ENCODE assay signal across 9 mouse cellular contexts in the genomic region with DNA sequence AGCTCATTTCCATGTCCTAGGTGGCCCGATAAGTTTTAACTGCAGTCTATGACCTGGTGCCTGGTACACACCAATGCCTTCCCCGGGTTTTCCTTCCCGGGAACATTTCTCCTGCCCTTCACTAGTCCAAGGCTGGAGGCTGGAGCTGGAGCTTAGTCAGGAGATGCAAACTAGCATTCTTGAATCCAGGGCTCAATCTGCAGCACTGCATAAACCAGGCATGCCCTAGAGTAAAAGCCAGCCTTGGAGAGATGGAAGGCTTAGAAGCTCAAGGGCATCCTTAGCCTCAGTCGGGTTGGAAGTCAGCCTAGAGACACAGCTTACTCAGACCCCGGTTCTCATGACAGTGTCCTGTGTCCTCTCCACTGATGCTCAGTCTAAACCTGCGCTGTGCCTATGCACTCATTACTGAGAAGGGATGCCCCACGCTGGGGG. TPM values are rescaled to one million over a fixed set of nuclear protein-coding genes. Genes with fewer than 3 reads are reported as not detected.
A peak's percentile ranks its signal among the peaks of the same experiment; 100 is the strongest.
DNase-seq lines count a peak whose midpoint lies in the region; ATAC-seq and TF ChIP-seq lines count a peak whose summit lies in the region.
"Had no signal": no experiment of that assay in that cellular context is flagged by ENCODE, and none has a peak within 500 bp of the region (broad histone marks: within the 10 kb centered on the region; RNA-seq: fewer than 3 reads in every experiment).

No protein-coding gene starts in this region.

- DNase-seq in kidney, postnatal 36 days: no peak
- DNase-seq in liver, postnatal 0 days: no peak
- no peak for DNase-seq in retina, postnatal 1 day
- no peak for DNase-seq in cerebellum, postnatal 36 days

- no peaks in the 10 kb centered on the region for H3K36me3 ChIP-seq in kidney, embryonic 15.5 days
- no peaks in the 10 kb centered on the region for H3K36me3 ChIP-seq in forebrain, embryonic 16.5 days (ENCODE audit: control insufficient read depth, insufficient read depth)
- no peaks in the 10 kb centered on the region for H3K36me3 ChIP-seq in liver, postnatal 0 days (replicated peaks; ENCODE audit: insufficient read depth, low read length)

- ATAC-seq in kidney, embryonic 15.5 days (replicated peaks; ENCODE audit: low FRiP score): no peak
- ATAC-seq in common myeloid progenitor, adult 5-6 weeks (replicated peaks; ENCODE audit: low read depth, poor library complexity, severe bottlenecking): 0 out of 2 replicates have a peak, but pooled peaks have one; percentile 15
- ATAC-seq in forebrain, embryonic 16.5 days: no peak
- no peak for ATAC-seq in liver, postnatal 0 days

- TF ChIP-seq CTCF in liver, postnatal 0 days (IDR thresholded peaks at IDR 0.05; ENCODE audit: low read depth): no peak

- no peak overlapping the region for H3K4me3 ChIP-seq in kidney, embryonic 15.5 days (replicated peaks)
- no peak overlapping the region for H3K4me3 ChIP-seq in forebrain, embryonic 16.5 days (replicated peaks; ENCODE audit: low read length)
- no peak overlapping the region for H3K4me3 ChIP-seq in liver, postnatal 0 days (ENCODE audit: low read depth, low read length)

- H3K27me3 ChIP-seq in kidney, embryonic 15.5 days: no peaks in the 10 kb centered on the region
- H3K27me3 ChIP-seq in forebrain, embryonic 16.5 days (replicated peaks; ENCODE audit: control insufficient read depth, insufficient read depth, low read length): no peaks in the 10 kb centered on the region
- H3K27me3 ChIP-seq in liver, postnatal 0 days (ENCODE audit: insufficient read depth, low read length): no peaks in the 10 kb centered on the region

- H3K4me1 ChIP-seq in kidney, embryonic 15.5 days: peaks cover 45% of the 10 kb centered on the region
- peaks cover 24% of the 10 kb centered on the region for H3K4me1 ChIP-seq in forebrain, embryonic 16.5 days (replicated peaks; ENCODE audit: control insufficient read depth, insufficient read depth, low read length)
- H3K4me1 ChIP-seq in liver, postnatal 0 days (ENCODE audit: insufficient read depth): peaks cover 6% of the 10 kb centered on the region

- H3K9me3 ChIP-seq in kidney, embryonic 15.5 days (replicated peaks): no peaks in the 10 kb centered on the region
- H3K9me3 ChIP-seq in forebrain, embryonic 16.5 days (ENCODE audit: control insufficient read depth, low read length): no peaks in the 10 kb centered on the region
- H3K9me3 ChIP-seq in liver, postnatal 0 days (ENCODE audit: low read length): no peaks in the 10 kb centered on the region; the same call in 1 of the 2 replicates

- WGBS in kidney, embryonic 15.5 days: 49% methylated on average over 7 of the region's 7 CpGs
- WGBS in forebrain, embryonic 16.5 days: 43% methylated on average over 7 of the region's 7 CpGs
- 45% methylated on average over 7 of the region's 7 CpGs for WGBS in liver, postnatal 0 days (ENCODE audit: insufficient replicate concordance)

- TF ChIP-seq EP300 in liver, postnatal 0 days (IDR thresholded peaks at IDR 0.05; ENCODE audit: low read depth): no peak

- peak overlapping the region; percentile 47 for H3K4me2 ChIP-seq in kidney, embryonic 15.5 days
- no peak overlapping the region for H3K4me2 ChIP-seq in forebrain, embryonic 16.5 days (ENCODE audit: low read length)
- peak overlapping the region; percentile 51 for H3K4me2 ChIP-seq in liver, postnatal 0 days (ENCODE audit: low read depth, low read length)

- H3K27ac ChIP-seq in kidney, embryonic 15.5 days: 0 out of 2 replicates have a peak overlapping the region, but pooled peaks have one; percentile 19
- peak overlapping the region; percentile 10; the same call in 1 of the 2 replicates for H3K27ac ChIP-seq in forebrain, embryonic 16.5 days (ENCODE audit: low read length)
- H3K27ac ChIP-seq in liver, postnatal 0 days (ENCODE audit: low read depth): no peak overlapping the region

- no peak overlapping the region for H3K9ac ChIP-seq in kidney, embryonic 15.5 days
- H3K9ac ChIP-seq in forebrain, embryonic 16.5 days (replicated peaks; ENCODE audit: low read depth, low read length): no peak overlapping the region
- no peak overlapping the region for H3K9ac ChIP-seq in liver, postnatal 0 days (replicated peaks)

RNA-seq across cellular contexts. Expression of a gene that starts 19.9 kb away (rescaled TPM):
- 16.4 and 19.8 TPM in 2 replicates for polyA plus RNA-seq in kidney, embryonic 15.5 days (2015; fragmentation: Nextera tagmentation; extraction: Ambion mirVana)
- total RNA-seq in common myeloid progenitor, adult 5-6 weeks (2017): not detected in 2 replicates
- 0.67 and 1.4 TPM in 2 replicates for polyA plus RNA-seq in forebrain, embryonic 16.5 days (2015; fragmentation: Nextera tagmentation; extraction: Ambion mirVana)
- polyA plus RNA-seq in liver, postnatal 0 days (2015; fragmentation: Nextera tagmentation; extraction: Ambion mirVana): 4.9 and 5.1 TPM in 2 replicates

RNA-seq across cellular contexts. Expression of a gene that starts 37.2 kb away (rescaled TPM):
- 65.1 and 66.9 TPM in 2 replicates for polyA plus RNA-seq in kidney, embryonic 15.5 days (2015; fragmentation: Nextera tagmentation; extraction: Ambion mirVana)
- total RNA-seq in common myeloid progenitor, adult 5-6 weeks (2017): 110 and 124 TPM in 2 replicates
- 52.4 and 53.1 TPM in 2 replicates for polyA plus RNA-seq in forebrain, embryonic 16.5 days (2015; fragmentation: Nextera tagmentation; extraction: Ambion mirVana)
- polyA plus RNA-seq in liver, postnatal 0 days (2015; fragmentation: Nextera tagmentation; extraction: Ambion mirVana): 18.6 and 20.6 TPM in 2 replicates

RNA-seq across cellular contexts. Expression of a gene that starts 39.0 kb away (rescaled TPM):
- not detected in 2 replicates for polyA plus RNA-seq in kidney, embryonic 15.5 days (2015; fragmentation: Nextera tagmentation; extraction: Ambion mirVana)
- total RNA-seq in common myeloid progenitor, adult 5-6 weeks (2017): not detected in 2 replicates
- not detected in 2 replicates for polyA plus RNA-seq in forebrain, embryonic 16.5 days (2015; fragmentation: Nextera tagmentation; extraction: Ambion mirVana)
- polyA plus RNA-seq in liver, postnatal 0 days (2015; fragmentation: Nextera tagmentation; extraction: Ambion mirVana): not detected in 2 replicates
- total RNA-seq: left cerebral cortex, postnatal 10 days had no signal
- polyA plus RNA-seq: testis, adult 2 months had no signal
